Mouse (Mus musculus): ENCODE results near the gene Stap2.

- TF ChIP-seq POLR2A (IDR thresholded peaks at IDR 0.05; ENCODE audit: insufficient read depth, low read depth, low read length): no peak
- no peak for TF ChIP-seq CTCF (IDR thresholded peaks at IDR 0.05)
Observed at GRCm38 (mm10) chr17:56030238-56030870, 25.0 kb upstream of the Stap2 start.
